Mouse (Mus musculus) kidney, postnatal 14 days (tissue): ENCODE data around the gene Gm3278.
A peak's percentile ranks its signal among the peaks of the same experiment; 100 is the strongest.
"Not testable (repeated sequence)": the region's sequence is repeated elsewhere in the genome, so short reads cannot be mapped to it uniquely, and the experiment has no call there.

Experiments
- DNase-seq: peaks from one replicate; pipeline ENCODE4 v3.0.0; 2022; ENCODE audit warnings: mixed read lengths

The Gm3278 gene

DNA sequence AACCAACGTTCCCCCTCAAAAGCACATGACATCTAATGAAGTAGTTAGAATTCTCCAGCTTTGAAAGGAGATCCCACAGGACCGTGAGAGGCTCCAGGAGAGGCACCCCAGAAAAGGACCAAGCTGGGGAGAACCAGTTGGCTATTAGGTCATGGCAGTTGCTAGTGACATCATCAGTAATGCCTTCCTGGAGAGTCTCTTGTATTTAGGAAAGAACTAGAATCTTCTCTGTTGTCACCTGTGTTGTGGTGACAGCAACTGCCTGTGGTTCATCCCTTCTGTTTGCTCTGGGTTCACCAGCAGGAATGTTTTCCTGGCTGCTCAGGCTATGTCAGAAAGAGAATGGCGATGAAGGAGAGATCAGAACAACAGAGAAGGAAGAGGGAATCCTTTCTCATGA, at the start of gene Gm3278:
Gene Gm3278, plus strand, starts transcription at position 301 of the 400 bp plus-strand sequence.
- DNase-seq: not testable (repeated sequence)

DNA sequence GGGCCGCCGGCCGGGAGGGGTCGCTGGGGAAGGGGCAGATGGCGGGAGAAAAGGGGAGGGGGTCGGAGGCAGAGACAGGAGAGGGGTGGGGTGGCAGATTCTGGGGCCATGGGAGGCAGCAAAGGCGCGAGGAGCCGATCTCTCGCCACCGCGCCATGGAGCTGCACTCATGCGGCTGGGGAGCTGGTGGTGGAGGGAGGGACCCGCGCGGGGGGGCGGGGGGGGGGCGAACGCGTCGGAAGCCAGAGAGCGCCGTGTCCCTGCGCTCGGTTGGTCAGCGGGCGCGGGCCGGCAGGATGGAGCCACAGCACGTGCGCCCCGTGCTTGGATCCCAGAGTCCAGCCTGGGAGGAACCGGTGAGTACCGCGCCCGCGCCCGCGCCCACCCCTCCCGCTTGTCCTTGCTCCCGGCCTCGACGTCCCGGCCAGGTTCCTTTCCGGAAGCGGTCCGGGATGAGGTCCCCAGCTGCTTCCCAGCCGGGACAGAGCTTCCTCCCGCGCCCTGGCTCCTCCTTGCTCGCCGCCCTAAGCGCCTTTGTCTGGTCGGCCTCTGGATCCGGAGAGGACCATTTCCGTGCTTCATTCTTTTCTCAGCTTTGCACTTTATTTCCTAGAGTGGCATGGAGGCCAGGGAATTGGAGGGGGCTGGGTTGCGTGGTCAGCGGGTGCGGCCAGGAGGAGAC, 36.8 kb upstream of the Gm3278 start, which contains the start of gene Gm3264:
Gene Gm3264, plus strand, starts transcription at position 278 of the 682 bp plus-strand sequence.
- peak; percentile 6 for DNase-seq
